In genomic region chr1:138576066-138576697, GRCm38 (mm10) we compare ENCODE assay signal across 20 mouse cellular contexts. TPM values are rescaled to one million over a fixed set of nuclear protein-coding genes. Genes with fewer than 3 reads are reported as not detected.
DNase-seq lines count a peak whose midpoint lies in the region; ATAC-seq and TF ChIP-seq lines count a peak whose summit lies in the region.
"Had no signal": no experiment of that assay in that cellular context is flagged by ENCODE, and none has a peak within 500 bp of the region (broad histone marks: within the 10 kb centered on the region; RNA-seq: fewer than 3 reads in every experiment).

No protein-coding gene starts in this region.

- no peak for TF ChIP-seq EP300 in stomach, postnatal 0 days (optimal IDR thresholded peaks at IDR 0.05)

- 90% methylated on average over 8 of the region's 8 CpGs for WGBS in heart, embryonic 13.5 days
- 84% methylated on average over 8 of the region's 8 CpGs for WGBS in intestine, postnatal 0 days
- 88% methylated on average over 8 of the region's 8 CpGs for WGBS in intestine, embryonic 16.5 days
- WGBS in stomach, postnatal 0 days, result 83% methylated on average over 8 of the region's 8 CpGs

- no peak for ATAC-seq in heart, embryonic 13.5 days (ENCODE audit: extremely low read depth, insufficient number of reproducible peaks, low FRiP score, low TSS enrichment)
- ATAC-seq in intestine, postnatal 0 days, result peak; percentile 41; the same call in 1 of the 2 replicates
- no peak for ATAC-seq in intestine, embryonic 16.5 days
- peak; percentile 82 for ATAC-seq in stomach, postnatal 0 days (ENCODE audit: low FRiP score, low TSS enrichment)
- ATAC-seq: forebrain, embryonic 16.5 days; inflammation-experienced regulatory T-cells, adult 6 months; Patski had no signal

- H3K36me3 ChIP-seq in heart, embryonic 13.5 days, result no peaks in the 10 kb centered on the region
- H3K36me3 ChIP-seq in intestine, postnatal 0 days (ENCODE audit: control insufficient read depth, insufficient read depth), result no peaks in the 10 kb centered on the region
- no peaks in the 10 kb centered on the region for H3K36me3 ChIP-seq in intestine, embryonic 16.5 days (ENCODE audit: control insufficient read depth, insufficient read depth, low read length)
- H3K36me3 ChIP-seq in stomach, postnatal 0 days (ENCODE audit: control insufficient read depth, insufficient read depth, low read length), result no peaks in the 10 kb centered on the region
- H3K36me3 ChIP-seq: forebrain, embryonic 10.5 days; heart, embryonic 10.5 days had no signal

- peak overlapping the region; percentile 85 for H3K27ac ChIP-seq in gastrocnemius, adult 2 months
- H3K27ac ChIP-seq in heart, embryonic 13.5 days (replicated peaks), result peak overlapping the region; percentile 74; the same call in 1 of the 2 replicates
- H3K27ac ChIP-seq in intestine, postnatal 0 days (ENCODE audit: low read depth, low read length), result no peak overlapping the region
- H3K27ac ChIP-seq in intestine, embryonic 16.5 days (ENCODE audit: low read length), result no peak overlapping the region
- H3K27ac ChIP-seq in stomach, postnatal 0 days (replicated peaks), result no peak overlapping the region
- H3K27ac ChIP-seq: forebrain, embryonic 10.5 days; forebrain, embryonic 13.5 days; hindbrain, embryonic 14.5 days; hindbrain, postnatal 0 days had no signal

- no peaks in the 10 kb centered on the region for H3K9me3 ChIP-seq in heart, embryonic 13.5 days
- no peaks in the 10 kb centered on the region for H3K9me3 ChIP-seq in intestine, postnatal 0 days (ENCODE audit: control insufficient read depth)
- H3K9me3 ChIP-seq in intestine, embryonic 16.5 days (ENCODE audit: control insufficient read depth, low read length), result no peaks in the 10 kb centered on the region
- H3K9me3 ChIP-seq in stomach, postnatal 0 days (ENCODE audit: control insufficient read depth, low read length), result no peaks in the 10 kb centered on the region
- H3K9me3 ChIP-seq: forebrain, embryonic 10.5 days; forebrain, embryonic 13.5 days; G1E; heart, embryonic 10.5 days had no signal

- no peaks in the 10 kb centered on the region for H3K27me3 ChIP-seq in heart, embryonic 13.5 days (replicated peaks)
- peaks cover 66% of the 10 kb centered on the region for H3K27me3 ChIP-seq in intestine, postnatal 0 days (replicated peaks; ENCODE audit: control insufficient read depth, insufficient read depth, low read length)
- peaks cover 17% of the 10 kb centered on the region for H3K27me3 ChIP-seq in intestine, embryonic 16.5 days (replicated peaks; ENCODE audit: control insufficient read depth, insufficient read depth, low read length)
- no peaks in the 10 kb centered on the region for H3K27me3 ChIP-seq in stomach, postnatal 0 days (ENCODE audit: control insufficient read depth, insufficient read depth, low read length)
- H3K27me3 ChIP-seq: forebrain, embryonic 13.5 days; Patski had no signal

- no peak for DNase-seq in gastrocnemius, adult 2 months
- DNase-seq in gastrocnemius, postnatal 25 days, result no peak
- DNase-seq in heart, postnatal 36 days, result no peak
- no peak for DNase-seq in stomach, postnatal 0 days (ENCODE audit: low spot score)
- DNase-seq in spleen, postnatal 10 days (ENCODE audit: low spot score in 2 of 2), result no peak
- DNase-seq: adrenal gland, postnatal 36 days; cerebellum, adult 9-10 months; kidney, adult 11 months had no signal

- peaks cover 45% of the 10 kb centered on the region for H3K4me1 ChIP-seq in heart, embryonic 13.5 days
- H3K4me1 ChIP-seq in intestine, postnatal 0 days (replicated peaks; ENCODE audit: control insufficient read depth, insufficient read depth, low read length), result no peaks in the 10 kb centered on the region
- no peaks in the 10 kb centered on the region for H3K4me1 ChIP-seq in intestine, embryonic 16.5 days (ENCODE audit: control insufficient read depth, insufficient read depth, low read length)
- H3K4me1 ChIP-seq in stomach, postnatal 0 days (replicated peaks; ENCODE audit: control insufficient read depth, insufficient read depth), result no peaks in the 10 kb centered on the region

- H3K4me2 ChIP-seq in heart, embryonic 13.5 days, result peak overlapping the region; percentile 24
- no peak overlapping the region for H3K4me2 ChIP-seq in intestine, postnatal 0 days (replicated peaks; ENCODE audit: low read depth)
- H3K4me2 ChIP-seq in intestine, embryonic 16.5 days (ENCODE audit: low read depth, low read length), result no peak overlapping the region
- no peak overlapping the region for H3K4me2 ChIP-seq in stomach, postnatal 0 days (replicated peaks; ENCODE audit: low read depth)
- H3K4me2 ChIP-seq: forebrain, embryonic 13.5 days; hindbrain, embryonic 14.5 days had no signal

- TF ChIP-seq CTCF in gastrocnemius, adult 2 months (IDR thresholded peaks at IDR 0.05), result no peak
- no peak for TF ChIP-seq CTCF in intestine, postnatal 0 days (IDR thresholded peaks at IDR 0.05; ENCODE audit: low read depth)
- TF ChIP-seq CTCF in stomach, postnatal 0 days (IDR thresholded peaks at IDR 0.05; ENCODE audit: low read depth), result no peak

- peak overlapping the region; percentile 26 for H3K4me3 ChIP-seq in gastrocnemius, adult 2 months
- H3K4me3 ChIP-seq in heart, embryonic 13.5 days, result no peak overlapping the region
- no peak overlapping the region for H3K4me3 ChIP-seq in intestine, postnatal 0 days (ENCODE audit: low read depth, low read length)
- no peak overlapping the region for H3K4me3 ChIP-seq in intestine, embryonic 16.5 days (ENCODE audit: low read length)
- no peak overlapping the region for H3K4me3 ChIP-seq in stomach, postnatal 0 days (ENCODE audit: low read depth, low read length)
- H3K4me3 ChIP-seq: forebrain, embryonic 10.5 days; forebrain, embryonic 13.5 days; heart, embryonic 10.5 days had no signal

- intact Hi-C loops in gastrocnemius, adult 2 months (cut with DNase I), result loop anchor here (2.0 kb wide), 1 partner anchor 43 kb away; no protein-coding TSS in a partner anchor
- intact Hi-C loops in heart, postnatal 36 days (cut with DNase I), result loop anchor here (2.0 kb wide), 1 partner anchor 45 kb away; the partner anchor contains the start of gene Nek7

- no peak overlapping the region for H3K9ac ChIP-seq in heart, embryonic 13.5 days
- H3K9ac ChIP-seq in intestine, postnatal 0 days (ENCODE audit: low read depth, low read length), result no peak overlapping the region
- no peak overlapping the region for H3K9ac ChIP-seq in intestine, embryonic 16.5 days (ENCODE audit: low read depth, low read length)
- H3K9ac ChIP-seq in stomach, postnatal 0 days (ENCODE audit: low read length), result no peak overlapping the region
- H3K9ac ChIP-seq: forebrain, embryonic 13.5 days; hindbrain, embryonic 14.5 days had no signal

RNA-seq across cellular contexts. Expression of gene Nek7, which starts 43.8 kb away (rescaled TPM):
- 100 to 1,000 TPM in 1 of 2 experiments, 10 to 100 TPM in 1; 97.8 to 113 TPM for total RNA-seq in gastrocnemius, adult 2 months (2021)
- total RNA-seq in gastrocnemius, postnatal 25 days (2021), result 10 to 100 TPM; 70.1 to 81.7 TPM
- 39.4 and 40.8 TPM in 2 replicates for polyA plus RNA-seq in heart, embryonic 13.5 days (2015; fragmentation: Nextera tagmentation; extraction: Ambion mirVana)
- 10 to 100 TPM; 78.8 to 80.0 TPM for total RNA-seq in heart, postnatal 36 days (2021)
- polyA plus RNA-seq in intestine, postnatal 0 days (2015; fragmentation: Nextera tagmentation; extraction: Ambion mirVana), result 16.6 and 16.7 TPM in 2 replicates
- 18.3 and 19.2 TPM in 2 replicates for polyA plus RNA-seq in intestine, embryonic 16.5 days (2015; fragmentation: Nextera tagmentation; extraction: Ambion mirVana)
- polyA plus RNA-seq in stomach, postnatal 0 days (2015; fragmentation: Nextera tagmentation; extraction: Ambion mirVana), result 35.8 and 40.0 TPM in 2 replicates

Comparison
In these comparisons a context has a peak if more than half of its experiments do, and no peak if none do; other contexts are left out.
1. ATAC-seq: peak in intestine, postnatal 0 days (single experiment) and stomach, postnatal 0 days (single experiment); none in heart, embryonic 13.5 days (single experiment) and intestine, embryonic 16.5 days (single experiment).
2. H3K27ac ChIP-seq: peak in gastrocnemius, adult 2 months (single experiment) and heart, embryonic 13.5 days (single experiment); none in intestine, postnatal 0 days (single experiment), intestine, embryonic 16.5 days (single experiment) and stomach, postnatal 0 days (single experiment).